Mouse (Mus musculus) lung, postnatal 10 days (tissue): ENCODE data around the gene Galk2.

Experiments used
- DNase-seq: peaks from one replicate; pipeline ENCODE4 v3.0.0; 2021

Gene Galk2

DNA sequence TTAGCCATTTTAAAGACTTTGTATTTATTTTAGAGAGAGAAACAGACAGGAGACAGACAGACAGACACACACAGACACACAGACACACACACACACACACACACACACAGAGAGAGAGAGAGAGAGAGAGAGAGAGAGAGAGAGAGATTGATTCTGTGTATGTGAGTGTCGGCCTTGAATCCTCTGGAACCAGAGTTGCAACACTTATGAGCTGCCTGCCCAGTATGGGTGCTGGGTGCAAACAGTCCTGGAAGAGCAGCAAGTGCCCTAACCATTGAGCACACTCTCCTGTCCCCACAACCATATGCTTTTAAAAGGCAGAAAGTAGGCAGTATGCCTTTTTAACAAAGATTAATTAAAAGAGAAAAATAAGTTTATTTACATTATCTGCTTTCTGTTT is 109.9 kb downstream of the Galk2 start:
- no peak for DNase-seq

DNA sequence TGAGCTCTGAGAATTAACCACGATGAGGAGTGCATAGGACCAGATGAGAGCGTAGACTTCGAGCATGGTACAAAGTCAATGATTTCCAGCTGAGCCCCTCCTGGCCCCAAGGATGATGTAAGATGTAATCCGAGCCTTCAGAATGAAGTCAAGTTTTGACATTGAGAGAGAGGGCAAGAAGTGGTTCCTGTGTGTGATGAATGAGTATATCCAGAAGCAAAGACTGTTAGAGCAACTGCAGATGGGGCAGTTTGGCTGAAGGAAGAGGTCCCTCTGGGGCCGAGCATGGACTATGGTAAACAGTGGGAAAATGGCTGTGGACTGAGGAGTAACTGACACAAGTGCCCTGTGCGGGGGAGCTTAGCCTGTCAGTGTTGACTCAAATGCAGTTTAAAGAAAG is 114.3 kb downstream of the Galk2 start:
- DNase-seq, result no peak

DNA sequence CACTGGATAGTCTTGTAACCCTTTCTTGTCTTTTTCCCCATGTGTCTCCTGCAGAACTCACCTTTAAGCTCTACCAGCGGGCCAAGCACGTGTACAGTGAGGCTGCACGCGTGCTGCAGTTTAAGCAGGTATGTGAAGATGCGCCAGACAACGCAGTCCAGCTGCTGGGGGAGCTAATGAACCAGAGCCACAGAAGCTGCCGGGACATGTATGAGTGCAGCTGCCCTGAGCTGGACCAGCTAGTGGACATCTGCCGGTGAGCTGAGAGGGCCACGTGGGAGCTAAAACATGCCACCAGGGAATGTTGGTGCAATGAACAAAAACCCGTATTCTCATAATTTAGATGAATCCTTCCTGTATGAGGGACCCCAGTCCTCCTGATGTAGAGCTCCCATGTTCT is 116.3 kb downstream of the Galk2 start:
- DNase-seq, result no peak

DNA sequence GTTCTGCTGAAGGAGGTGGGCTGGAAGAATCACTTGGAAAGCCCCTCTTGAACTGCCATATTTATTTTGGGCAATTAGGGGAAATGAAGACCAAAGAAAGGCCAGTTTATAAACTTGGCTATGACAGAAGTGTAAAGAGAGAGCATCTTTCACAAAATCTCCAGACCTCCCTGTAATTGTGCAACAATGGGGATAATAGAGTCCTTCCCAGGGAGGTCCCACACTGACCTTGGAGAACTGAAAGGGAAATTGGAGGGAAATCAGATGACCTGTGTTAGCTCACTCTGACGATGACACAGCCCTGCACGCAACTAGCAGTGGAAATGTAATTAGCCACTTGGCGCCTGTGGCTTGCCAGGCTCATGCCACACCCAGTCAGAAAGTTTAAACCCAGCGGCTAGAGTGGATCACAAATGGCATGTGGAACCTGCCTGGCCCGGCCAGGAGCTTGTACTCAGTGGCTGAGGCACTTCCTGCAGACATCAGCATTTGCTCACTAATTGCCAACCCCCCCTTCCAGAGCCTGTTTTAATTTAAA is 117.0 kb downstream of the Galk2 start:
- DNase-seq, result no peak

DNA sequence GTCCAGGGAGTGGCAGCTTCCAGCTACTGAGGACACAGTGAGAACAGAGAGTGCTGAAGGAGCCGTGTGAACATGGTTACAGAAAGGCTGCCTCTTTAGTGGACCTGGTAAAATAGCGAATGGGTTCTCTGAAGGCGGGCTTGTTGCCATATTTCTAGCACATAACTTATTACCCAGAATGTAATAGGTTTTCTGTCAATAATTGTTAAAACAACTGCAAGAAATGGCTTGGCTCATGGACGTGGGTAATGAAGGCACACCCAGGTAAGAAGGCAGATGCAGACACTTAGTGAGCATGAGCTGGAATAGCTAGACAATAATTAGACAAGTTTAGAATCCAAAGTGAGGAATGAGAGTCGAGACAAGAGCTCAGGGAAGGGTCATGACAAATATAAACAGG is 143.4 kb downstream of the Galk2 start:
- DNase-seq, result no peak

DNA sequence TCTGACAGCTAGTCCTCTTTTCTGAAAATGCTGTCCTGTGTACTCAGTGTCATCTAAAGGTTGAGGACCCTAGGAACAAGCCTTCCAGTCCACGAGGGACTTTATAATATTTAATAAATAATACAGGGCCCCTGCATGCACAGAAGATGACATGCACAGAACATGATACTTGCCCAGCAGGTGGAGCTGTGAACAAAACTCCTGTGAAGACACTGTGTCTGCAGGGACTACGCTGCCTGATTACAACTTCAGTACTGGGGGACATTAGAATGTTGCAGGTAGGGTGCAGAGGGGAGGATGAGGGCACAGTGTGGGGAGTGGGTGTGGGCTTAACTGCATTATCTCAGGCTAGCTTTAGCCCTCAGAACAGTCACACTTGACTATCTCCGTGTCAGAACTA is 147.2 kb downstream of the Galk2 start:
- peak; percentile 78 for DNase-seq

DNA sequence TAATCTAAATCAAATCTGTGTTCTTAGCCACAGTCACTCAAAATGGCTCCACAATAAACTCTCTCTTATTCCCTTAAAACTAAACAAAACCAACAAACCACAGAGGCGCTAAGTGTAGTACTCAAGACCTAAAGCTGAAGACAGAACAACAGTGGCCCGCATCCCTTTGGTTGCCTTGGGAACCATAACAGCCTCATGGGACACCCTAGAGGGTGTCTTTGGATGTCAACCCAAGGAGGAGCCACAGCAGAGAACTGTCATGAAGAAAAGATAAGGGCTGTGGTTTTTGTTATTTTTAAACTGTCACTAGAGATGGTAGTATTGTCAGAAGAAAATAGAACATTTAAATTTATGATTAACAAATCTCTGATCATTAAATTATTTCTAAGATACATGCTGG is 147.8 kb downstream of the Galk2 start:
- no peak for DNase-seq

DNA sequence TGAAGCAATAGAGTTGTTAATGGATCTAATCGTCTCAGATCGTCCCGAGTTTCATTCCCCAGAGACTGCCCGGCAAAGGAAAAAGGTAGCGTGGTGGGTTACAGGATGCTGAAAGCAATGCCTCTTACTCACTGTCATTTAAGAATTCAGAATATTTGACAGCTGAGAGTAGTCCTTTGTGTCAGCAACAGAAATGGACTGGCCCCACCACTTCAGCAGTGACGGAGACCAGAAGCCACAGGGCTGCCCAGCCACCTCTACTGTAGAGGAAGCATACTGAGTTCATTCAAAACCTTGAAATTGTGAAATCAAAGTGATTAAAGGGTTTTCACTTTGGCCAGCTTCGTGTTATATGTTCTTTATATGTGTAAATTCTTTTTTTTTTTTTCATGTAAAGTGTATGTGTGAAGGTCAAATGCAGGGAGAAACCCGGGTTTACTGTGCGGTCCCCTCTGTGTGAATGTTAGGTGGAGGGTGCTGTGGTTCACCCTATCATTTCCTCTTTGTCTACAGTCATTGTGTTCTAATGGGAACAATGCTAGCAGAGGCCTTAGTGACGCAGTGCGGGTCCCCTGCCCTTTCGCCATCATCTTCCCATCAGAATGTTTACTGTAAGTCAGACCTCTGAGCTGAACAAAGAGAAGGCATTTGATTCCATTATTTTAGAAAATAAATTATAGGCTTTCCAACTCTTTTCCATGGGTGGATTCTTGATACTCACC is 156.2 kb downstream of the Galk2 start:
- no peak for DNase-seq

DNA sequence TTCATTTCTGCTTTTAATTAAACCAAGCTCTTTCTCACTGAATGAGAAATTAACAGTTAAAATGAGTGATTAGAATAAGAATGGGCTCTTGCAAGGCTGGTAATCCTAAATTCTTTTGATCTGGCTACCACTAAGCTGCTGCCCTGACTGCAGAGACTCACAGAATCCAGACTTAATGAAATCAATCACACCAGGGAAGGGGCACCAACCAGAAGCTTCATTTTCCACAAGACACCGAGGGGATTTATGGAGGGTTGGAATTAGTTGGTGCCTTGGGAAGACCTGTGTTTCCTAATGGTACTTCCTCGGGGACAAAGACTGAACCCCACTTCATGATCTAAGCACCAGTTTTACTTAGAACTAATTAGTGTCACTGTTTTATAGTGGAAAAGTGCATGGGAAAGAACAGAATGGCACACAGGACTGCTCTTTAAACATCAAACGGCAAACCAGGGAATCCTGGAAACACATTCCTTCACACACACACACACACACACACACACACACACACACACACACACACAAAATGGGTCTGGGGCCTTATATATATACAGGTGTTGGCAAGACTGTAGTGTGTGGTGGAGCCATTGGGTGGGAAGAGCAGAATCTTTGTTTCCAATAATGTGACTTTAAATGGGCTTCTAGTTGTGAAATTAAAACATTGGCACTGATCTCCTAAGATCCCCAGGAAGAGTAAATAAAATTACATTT is 157.0 kb downstream of the Galk2 start:
- no peak for DNase-seq

DNA sequence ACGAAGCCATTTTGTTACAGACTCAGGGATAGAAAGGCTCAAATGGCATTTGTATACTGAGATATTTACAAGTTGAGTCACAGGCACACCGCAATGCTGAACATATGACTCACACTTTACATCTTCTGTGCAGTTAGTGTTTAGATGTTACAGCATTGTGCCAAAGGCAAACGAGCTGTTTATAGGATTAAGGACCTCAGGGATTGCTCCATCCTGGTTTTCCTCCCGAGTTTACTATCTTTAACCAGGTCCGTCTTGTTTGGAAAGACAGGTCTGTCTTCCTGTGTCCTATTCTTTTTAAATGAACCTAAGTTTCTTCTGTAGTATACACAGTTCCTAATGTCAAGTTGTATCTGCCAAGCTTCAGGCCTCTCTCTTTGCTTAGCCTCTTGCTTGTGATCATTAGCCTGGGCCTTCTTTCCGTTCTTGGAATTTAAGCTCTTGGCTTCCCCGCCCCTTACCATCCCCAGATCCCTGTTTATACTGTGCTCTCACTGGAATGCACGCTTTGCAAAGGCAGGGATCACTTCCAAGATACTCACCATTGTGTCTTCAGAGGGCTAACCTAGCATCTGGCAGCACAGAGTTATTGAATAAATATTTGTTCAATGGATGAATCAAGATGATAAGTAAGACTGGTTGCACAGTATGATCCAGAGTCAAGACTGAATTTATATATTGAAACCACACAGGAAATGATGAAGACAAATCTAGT is 172.4 kb downstream of the Galk2 start:
- peak; percentile 70 for DNase-seq

DNA sequence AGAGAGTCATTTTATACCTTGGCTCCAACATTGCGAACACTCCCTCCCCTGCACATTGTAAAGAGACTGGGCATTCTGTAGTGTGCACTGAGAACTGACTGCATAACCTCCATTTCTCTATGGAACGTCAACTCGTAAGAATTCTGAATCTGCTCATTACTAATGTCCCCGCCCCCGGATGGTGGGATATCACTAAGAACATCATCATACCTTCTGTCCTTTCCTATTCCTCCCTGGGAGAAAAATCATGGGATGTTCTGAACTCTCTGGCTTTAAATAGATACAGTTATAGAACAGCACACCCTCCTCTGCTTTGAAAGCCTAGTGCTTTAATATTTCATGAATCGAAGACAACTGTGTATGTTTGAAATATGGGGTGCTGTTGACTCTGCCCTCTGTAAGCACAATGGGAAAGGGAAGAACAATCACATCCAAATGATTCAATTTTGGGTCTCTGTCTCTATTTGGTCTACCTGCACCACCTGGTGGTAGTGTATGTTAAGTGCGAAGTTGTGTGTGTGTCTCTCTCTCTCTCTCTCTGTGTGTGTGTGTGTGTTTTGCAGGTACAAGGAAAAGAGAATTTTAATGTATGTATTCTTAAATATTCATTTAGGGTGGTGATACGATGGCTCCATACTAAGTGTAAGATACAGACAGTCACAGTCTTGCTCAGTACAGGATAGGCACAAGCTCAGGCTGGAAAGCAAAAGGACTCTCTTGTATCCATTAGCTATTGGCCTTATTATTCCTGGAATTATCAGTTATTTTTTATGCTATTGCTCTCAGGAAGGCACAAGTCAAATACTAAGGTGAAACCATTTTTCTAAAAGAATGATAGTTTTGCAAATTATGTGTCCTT is 174.4 kb downstream of the Galk2 start:
- DNase-seq, result peak; percentile 56
